Mouse (Mus musculus) C2C12 (cell line): Measurements from ENCODE around the gene Lmna. TPM values are rescaled to one million over a fixed set of nuclear protein-coding genes. Genes with fewer than 3 reads are reported as not detected.

ENCODE experiments used
- H3K27me3 ChIP-seq: one replicate; pipeline ENCODE4 v1.6.1; 2011; ENCODE audit not compliant: control insufficient read depth, insufficient read depth, insufficient read length
- H3K36me3 ChIP-seq: one replicate; pipeline ENCODE4 v1.6.1; 2011; ENCODE audit not compliant: control insufficient read depth, insufficient read depth
- H3K4me3 ChIP-seq: one replicate; pipeline ENCODE4 v1.5.1; 2011; ENCODE audit warnings: mild to moderate bottlenecking, control low read depth; ENCODE audit not compliant: poor library complexity, insufficient read depth, severe bottlenecking
- H3K79me2 ChIP-seq: one replicate; pipeline ENCODE4 v1.6.1; 2011; ENCODE audit not compliant: control insufficient read depth, insufficient read depth
- H3K79me3 ChIP-seq: one replicate; pipeline ENCODE4 v1.6.1; 2011; ENCODE audit warnings: low read depth, control low read depth
- H3ac ChIP-seq: one replicate; pipeline ENCODE3; 2011; ENCODE audit warnings: low read depth; ENCODE audit not compliant: control insufficient read depth, insufficient read length
- CEBPB ChIP-seq: IDR thresholded peaks from one replicate; pipeline ENCODE4 v1.6.1; 2011; ENCODE audit warnings: low read depth, mild to moderate bottlenecking, control low read depth, moderate library complexity
- CTCF ChIP-seq: IDR thresholded peaks from one replicate; pipeline ENCODE4 v1.5.1; 2011; ENCODE audit not compliant: control insufficient read depth, insufficient read depth, insufficient read length
- FOSL1 ChIP-seq: IDR thresholded peaks from one replicate; pipeline ENCODE4 v1.8.0; 2011; ENCODE audit warnings: mild to moderate bottlenecking, low read length; ENCODE audit not compliant: poor library complexity, insufficient read depth, severe bottlenecking
- MAX ChIP-seq: IDR thresholded peaks from one replicate; pipeline ENCODE4 v1.6.1; 2011; ENCODE audit warnings: mild to moderate bottlenecking, control low read depth
- MYOD1 ChIP-seq: IDR thresholded peaks from one replicate; pipeline ENCODE4 v1.6.1; 2011; ENCODE audit warnings: low read depth; ENCODE audit not compliant: control insufficient read depth, insufficient read length
- MYOG ChIP-seq: IDR thresholded peaks from one replicate; pipeline ENCODE4 v1.6.1; 2011; ENCODE audit not compliant: control insufficient read depth, insufficient read length; ENCODE audit errors: extremely low read depth
- USF1 ChIP-seq: IDR thresholded peaks from one replicate; pipeline ENCODE4 v1.6.1; 2011; ENCODE audit warnings: low read depth, mild to moderate bottlenecking, control low read depth, moderate library complexity
- polyA plus RNA-seq: library from polyadenylated mRNA; unstranded; fragments of >200 nt; fragmentation: generic; extraction: Trizol; gene quantifications from one replicate; pipeline ENCODE4 v1.2.1, GENCODE M21; 2012; ENCODE audit warnings: missing spikeins

The Lmna gene
- polyA plus RNA-seq, 1 experiment, result 1,441 TPM

GRCm38 (mm10) chr3:88465127-88465526 is 44.6 kb downstream of the Lmna start:
- Histone ChIP-seq H3ac (no peak overlapping the region), H3K27me3 (no peaks in the 10 kb centered on the region), H3K79me3 (no peaks in the 10 kb centered on the region), H3K36me3 (no peaks in the 10 kb centered on the region), H3K4me3 (no peak overlapping the region), H3K79me2 (no peaks in the 10 kb centered on the region)
- TF ChIP-seq CTCF, result no peak
- peak; percentile 98 for TF ChIP-seq CEBPB

GRCm38 (mm10) chr3:88464425-88464824 is 45.3 kb downstream of the Lmna start:
- TF ChIP-seq USF1 (no peak), CEBPB (peak; percentile 53), CTCF (no peak), MYOG (no peak), MAX (no peak), MYOD1 (no peak), FOSL1 (no peak)

GRCm38 (mm10) chr3:88460983-88461696 is 48.6 kb downstream of the Lmna start, which contains the start of gene Sema4a:
Sema4a (minus strand) TSS chr3:88461182.
- Histone ChIP-seq H3K27me3 (no peaks in the 10 kb centered on the region), H3K36me3 (no peaks in the 10 kb centered on the region), H3K79me3 (no peaks in the 10 kb centered on the region), H3K4me3 (no peak within 1 kb of the TSS), H3K79me2 (no peaks in the 10 kb centered on the region), H3ac (no peak within 1 kb of the TSS)
- no peak for TF ChIP-seq CTCF
- TF ChIP-seq MYOG, result no peak
- TF ChIP-seq MAX, result no peak

More at GRCm38 (mm10) chr3:88464425-88464824, 45.3 kb downstream of the Lmna start:
- no peaks in the 10 kb centered on the region for H3K79me2 ChIP-seq
- no peaks in the 10 kb centered on the region for H3K27me3 ChIP-seq
- H3K79me3 ChIP-seq, result no peaks in the 10 kb centered on the region
- H3ac ChIP-seq, result no peak overlapping the region
- no peaks in the 10 kb centered on the region for H3K36me3 ChIP-seq
- no peak overlapping the region for H3K4me3 ChIP-seq

GRCm38 (mm10) chr3:88460029-88460428 is 49.7 kb downstream of the Lmna start:
- Histone ChIP-seq H3K79me2 (no peaks in the 10 kb centered on the region), H3ac (no peak overlapping the region), H3K36me3 (no peaks in the 10 kb centered on the region), H3K27me3 (no peaks in the 10 kb centered on the region), H3K4me3 (no peak overlapping the region), H3K79me3 (no peaks in the 10 kb centered on the region)
- TF ChIP-seq MAX (no peak), CTCF (no peak), FOSL1 (no peak), CEBPB (no peak), MYOG (no peak), USF1 (no peak), MYOD1 (no peak)

GRCm38 (mm10) chr3:88458778-88459219 is 51.0 kb downstream of the Lmna start:
- Histone ChIP-seq H3ac (no peak overlapping the region), H3K36me3 (no peaks in the 10 kb centered on the region), H3K79me2 (no peaks in the 10 kb centered on the region), H3K4me3 (no peak overlapping the region), H3K79me3 (no peaks in the 10 kb centered on the region), H3K27me3 (no peaks in the 10 kb centered on the region)
- TF ChIP-seq MYOG (no peak), FOSL1 (no peak), MYOD1 (no peak), USF1 (no peak), CTCF (no peak), MAX (no peak), CEBPB (no peak)

- H3K79me3 ChIP-seq, result no peaks in the 10 kb centered on the region
- TF ChIP-seq MYOG, result no peak
- TF ChIP-seq USF1, result no peak
- TF ChIP-seq FOSL1, result no peak
- TF ChIP-seq MAX, result no peak
- TF ChIP-seq CTCF, result no peak
- TF ChIP-seq CEBPB, result no peak
- TF ChIP-seq MYOD1, result no peak
- H3K4me3 ChIP-seq, result no peak overlapping the region
- H3ac ChIP-seq, result no peak overlapping the region
- no peaks in the 10 kb centered on the region for H3K27me3 ChIP-seq
- H3K79me2 ChIP-seq, result no peaks in the 10 kb centered on the region
- H3K36me3 ChIP-seq, result no peaks in the 10 kb centered on the region
These were observed 52.8 kb downstream of the Lmna start for GRCm38 (mm10) chr3:88456746-88457532.
